Mouse (Mus musculus) liver, embryonic 15.5 days (tissue): ENCODE data around the gene Fasn. TPM values are rescaled to one million over a fixed set of nuclear protein-coding genes. Genes with fewer than 3 reads are reported as not detected.

Source experiments
- polyA plus RNA-seq: library from polyadenylated mRNA; unstranded; fragments of >200 nt; fragmentation: Nextera tagmentation; extraction: Ambion mirVana; gene quantifications from 2 replicates; pipeline ENCODE4 v1.2.1, GENCODE M21; 2015

Gene Fasn
- polyA plus RNA-seq, 1 experiment from 2014 or later = 20.1 TPM

Other genes starting within 250 kb of the Fasn start
- gene Arhgdia, start 242.9 kb downstream of the Fasn start, polyA plus RNA-seq = 222 and 238 TPM in 2 replicates
- 253 and 277 TPM in 2 replicates for gene Alyref, start 226.2 kb downstream of the Fasn start, polyA plus RNA-seq
- 76.2 and 79.0 TPM in 2 replicates for gene Anapc11, start 226.1 kb downstream of the Fasn start, polyA plus RNA-seq
- 14.7 and 15.8 TPM in 2 replicates for gene Npb, start 216.1 kb downstream of the Fasn start, polyA plus RNA-seq
- gene Pcyt2, start 206.6 kb downstream of the Fasn start, polyA plus RNA-seq = 138 and 165 TPM in 2 replicates
- gene Sirt7, start 199.3 kb downstream of the Fasn start, polyA plus RNA-seq = 32.3 and 36.9 TPM in 2 replicates
- gene Mafg, start 190.9 kb downstream of the Fasn start, polyA plus RNA-seq = 37.6 and 42.3 TPM in 2 replicates
- gene Pycr1, start 180.8 kb downstream of the Fasn start, polyA plus RNA-seq = 5.1 and 5.7 TPM in 2 replicates
- gene Myadml2, start 176.4 kb downstream of the Fasn start, polyA plus RNA-seq = 0.29 and 1.0 TPM in 2 replicates
- 0.33 and 0.40 TPM in 2 replicates for gene Notum, start 163.4 kb downstream of the Fasn start, polyA plus RNA-seq
- 45.1 and 47.9 TPM in 2 replicates for gene Aspscr1, start 151.6 kb downstream of the Fasn start, polyA plus RNA-seq
- 80.9 and 88.4 TPM in 2 replicates for gene Cenpx, start 110.8 kb downstream of the Fasn start, polyA plus RNA-seq
- gene Lrrc45, start 110.6 kb downstream of the Fasn start, polyA plus RNA-seq = 9.7 and 11.5 TPM in 2 replicates
- gene Rac3, start 103.1 kb downstream of the Fasn start, polyA plus RNA-seq = 0.96 and 1.5 TPM in 2 replicates
- gene Dcxr, start 97.3 kb downstream of the Fasn start, polyA plus RNA-seq = 20.2 and 24.6 TPM in 2 replicates
- 0.37 TPM in 1 of 2 replicates, not detected in the other for gene Cbr2, start 92.4 kb downstream of the Fasn start, polyA plus RNA-seq
- 0.94 and 2.6 TPM in 2 replicates for gene Hmga1b, start 61.8 kb downstream of the Fasn start, polyA plus RNA-seq
- gene Rfng, start 40.3 kb downstream of the Fasn start, polyA plus RNA-seq = 11.5 and 12.0 TPM in 2 replicates
- 72.0 and 77.3 TPM in 2 replicates for gene Gps1, start 40.3 kb downstream of the Fasn start, polyA plus RNA-seq
- gene Dus1l, start 28.1 kb downstream of the Fasn start, polyA plus RNA-seq = 58.3 and 61.3 TPM in 2 replicates
- 1.8 TPM in 2 replicates for gene Ccdc57, start 108.3 kb upstream of the Fasn start, polyA plus RNA-seq
- 73.5 and 82.2 TPM in 2 replicates for gene Slc16a3, start 123.9 kb upstream of the Fasn start, polyA plus RNA-seq
- gene Csnk1d, start 166.8 kb upstream of the Fasn start, polyA plus RNA-seq = 36.1 and 38.5 TPM in 2 replicates
- gene Cd7, start 214.9 kb upstream of the Fasn start, polyA plus RNA-seq = 0.70 and 0.97 TPM in 2 replicates
- 0.08 and 0.23 TPM in 2 replicates for gene Sectm1b, start 239.0 kb upstream of the Fasn start, polyA plus RNA-seq